Mouse (Mus musculus): ENCODE results near the gene Crtc2.

- no peak for TF ChIP-seq POLR2A (IDR thresholded peaks at IDR 0.05; ENCODE audit: borderline replicate concordance, low read depth, low read length)
- no peak for TF ChIP-seq CTCF (IDR thresholded peaks at IDR 0.05; ENCODE audit: low read depth, low read length)
Observed at GRCm38 (mm10) chr3:90266901-90267775, 13.2 kb downstream of the Crtc2 start.

Data from bone marrow macrophage, adult 2 months (primary cell).